Mouse (Mus musculus) embryonic facial prominence, embryonic 14.5 days (tissue): ENCODE data around the gene Olfr553. TPM values are rescaled to one million over a fixed set of nuclear protein-coding genes. Genes with fewer than 3 reads are reported as not detected.

Experiments
- ATAC-seq: fragments of 200-750 bp; cut with Nextera tagmentation; 2 replicates; pipeline ENCODE4 v1.8.0; 2017; ENCODE audit warnings: low read depth, moderate number of reproducible peaks, moderate TSS enrichment
- DNase-seq: peaks from one replicate; pipeline ENCODE4 v3.0.0-alpha.2; 2015; ENCODE audit warnings: low spot score
- H3K27ac ChIP-seq: fragments of 300-500 bp; sonication (generic); replicated peaks from 2 replicates; pipeline ENCODE4 v1.5.1; 2014; ENCODE audit warnings: low read depth, mild to moderate bottlenecking, low read length, moderate library complexity
- H3K27me3 ChIP-seq: fragments of 300-500 bp; sonication (generic); replicated peaks from 2 replicates; pipeline ENCODE4 v1.6.1; 2014; ENCODE audit warnings: low read length; ENCODE audit not compliant: control insufficient read depth, insufficient read depth
- H3K36me3 ChIP-seq: fragments of 300-500 bp; sonication (generic); 2 replicates; pipeline ENCODE4 v1.6.1; 2014; ENCODE audit warnings: low read length, mixed read lengths; ENCODE audit not compliant: control insufficient read depth, insufficient read depth
- H3K4me1 ChIP-seq: fragments of 300-500 bp; sonication (generic); 2 replicates; pipeline ENCODE4 v1.6.1; 2014; ENCODE audit warnings: antibody characterized with exemption, low read length; ENCODE audit not compliant: control insufficient read depth, insufficient read depth
- H3K4me2 ChIP-seq: fragments of 300-500 bp; sonication (generic); 2 replicates; pipeline ENCODE4 v1.6.1; 2014; ENCODE audit warnings: low read depth, mild to moderate bottlenecking, low read length, moderate library complexity, mixed read lengths
- H3K4me3 ChIP-seq: fragments of 300-500 bp; sonication (generic); 2 replicates; pipeline ENCODE4 v1.5.1; 2014; ENCODE audit warnings: low read depth, mild to moderate bottlenecking, low read length
- H3K9ac ChIP-seq: fragments of 300-500 bp; sonication (generic); 2 replicates; pipeline ENCODE4 v1.6.1; 2014; ENCODE audit warnings: low read depth, mild to moderate bottlenecking, low read length, moderate library complexity, mixed read lengths
- H3K9me3 ChIP-seq: fragments of 300-500 bp; sonication (generic); 2 replicates; pipeline ENCODE4 v1.6.1; 2016; ENCODE audit warnings: low read length; ENCODE audit not compliant: control insufficient read depth
- WGBS: fragments of 180-500 bp; shearing (Covaris S2); extraction: QIAGEN DNeasy Blood & Tissue Kit; methylation state at CpG from one replicate; pipeline ENCODE4 v1.1.7; 2014; 5-methylcytosine and 5-hydroxymethylcytosine counted together
- polyA plus RNA-seq: library from polyadenylated mRNA; unstranded; fragments of >200 nt; fragmentation: Nextera tagmentation; extraction: Ambion mirVana; gene quantifications from 2 replicates; pipeline ENCODE4 v1.2.1, GENCODE M21; 2014

Olfr553 gene
- polyA plus RNA-seq, 1 experiment from 2014 or later = not detected

DNA sequence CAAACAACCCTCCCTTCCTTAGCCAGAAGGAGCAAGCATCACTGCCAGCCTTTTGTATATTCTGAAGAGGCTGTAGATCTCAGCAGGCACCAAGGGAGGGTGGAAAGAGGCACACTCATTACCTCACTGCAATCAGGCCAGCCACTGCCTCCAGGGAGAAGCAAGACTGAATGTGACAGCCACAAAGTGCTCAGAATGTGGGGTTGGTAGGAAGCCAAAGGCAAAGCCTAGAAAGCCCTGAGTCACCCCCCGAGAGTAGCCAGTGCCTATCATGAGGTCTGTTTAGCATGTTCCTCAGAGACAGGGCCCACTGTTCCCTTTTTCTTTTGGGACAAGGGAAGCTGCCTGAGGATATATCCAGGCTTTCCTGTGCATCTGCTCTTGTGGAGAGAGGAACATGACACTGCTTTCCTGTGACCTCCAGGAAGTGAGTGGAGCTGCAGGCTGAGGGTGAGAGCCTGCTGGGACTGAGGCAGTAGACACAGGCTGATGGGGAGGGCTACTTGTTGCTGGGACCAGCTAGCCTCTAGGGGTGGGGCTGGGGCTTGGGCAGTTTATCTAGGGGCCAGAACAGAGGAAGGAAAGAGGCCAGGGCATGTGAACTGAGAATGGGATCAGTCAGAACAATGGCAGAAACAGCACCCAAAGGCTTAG lies 20.5 kb downstream of the Olfr553 start, which contains the start of gene Olfr552:
Gene Olfr552 (plus strand): TSS at position 393 of the 654 bp plus-strand sequence.
- 44% methylated on average over 1 of the region's 1 CpGs for WGBS

DNA sequence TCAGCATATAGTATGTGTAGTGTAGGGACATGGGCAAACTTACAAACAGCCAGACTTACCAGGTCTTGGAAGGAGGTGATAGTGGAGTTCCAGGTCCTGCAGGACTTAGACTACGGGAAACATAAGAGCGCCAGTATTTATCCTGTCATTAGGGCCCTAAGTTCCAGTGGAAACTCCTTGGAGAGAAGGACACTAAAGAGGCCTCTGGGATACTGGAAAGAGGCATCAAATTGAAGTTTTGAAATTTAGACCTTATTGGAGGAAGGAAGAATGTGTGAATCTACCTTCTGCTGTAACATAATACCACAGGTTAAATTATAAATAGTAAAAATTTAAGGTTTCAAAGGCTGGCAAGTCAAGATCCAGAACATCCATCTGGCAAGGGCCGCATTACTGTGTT lies 26.2 kb downstream of the Olfr553 start, which contains the start of gene Olfr551:
Gene Olfr551 (minus strand): TSS at position 101 of the 400 bp plus-strand sequence.
- Histone ChIP-seq H3K4me3 (no peak within 1 kb of the TSS), H3K4me2 (no peak within 1 kb of the TSS), H3K27me3 (no peaks in the 10 kb centered on the region), H3K4me1 (no peaks in the 10 kb centered on the region), H3K36me3 (no peaks in the 10 kb centered on the region), H3K27ac (no peak within 1 kb of the TSS), H3K9ac (no peak within 1 kb of the TSS), H3K9me3 (no peaks in the 10 kb centered on the region)
- 92% methylated on average over 3 of the region's 3 CpGs for WGBS
- ATAC-seq (no peak), DNase-seq (no peak)

More for the DNA sequence above, 20.5 kb downstream of the Olfr553 start, which contains the start of gene Olfr552:
- no peak within 1 kb of the TSS for H3K9ac ChIP-seq
- no peaks in the 10 kb centered on the region for H3K36me3 ChIP-seq
- H3K4me2 ChIP-seq = no peak within 1 kb of the TSS
- H3K9me3 ChIP-seq = no peaks in the 10 kb centered on the region
- no peak for DNase-seq
- H3K27me3 ChIP-seq = no peaks in the 10 kb centered on the region
- H3K4me1 ChIP-seq = no peaks in the 10 kb centered on the region
- no peak within 1 kb of the TSS for H3K4me3 ChIP-seq
- H3K27ac ChIP-seq = no peak within 1 kb of the TSS
- ATAC-seq = no peak

DNA sequence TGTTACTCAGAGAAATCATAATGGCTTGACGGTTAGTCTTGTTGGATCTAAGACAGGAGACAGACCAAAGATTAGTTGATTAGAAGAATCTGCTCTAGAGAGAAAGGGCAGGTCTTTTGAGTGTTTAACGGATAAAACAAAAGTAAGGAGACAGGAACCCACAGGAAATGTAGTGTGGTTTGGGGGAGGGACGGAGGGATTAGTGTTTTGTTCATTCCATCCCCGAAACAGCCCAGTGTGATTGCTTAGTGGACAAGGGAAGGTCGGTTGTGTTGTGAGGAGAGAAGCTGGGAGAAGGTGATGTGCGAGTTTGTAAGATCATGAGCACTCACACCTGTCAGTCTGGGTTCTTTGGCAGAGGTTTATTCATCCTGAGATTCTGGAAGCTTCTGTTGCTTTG lies 42.0 kb downstream of the Olfr553 start:
- no peaks in the 10 kb centered on the region for H3K36me3 ChIP-seq
- DNase-seq (no peak), ATAC-seq (no peak)
- H3K9ac ChIP-seq = no peak overlapping the region
- no peak overlapping the region for H3K4me3 ChIP-seq
- 57% methylated on average over 6 of the region's 6 CpGs for WGBS
- H3K9me3 ChIP-seq = no peaks in the 10 kb centered on the region
- H3K4me1 ChIP-seq = no peaks in the 10 kb centered on the region
- no peaks in the 10 kb centered on the region for H3K27me3 ChIP-seq
- H3K4me2 ChIP-seq = no peak overlapping the region
- no peak overlapping the region for H3K27ac ChIP-seq

DNA sequence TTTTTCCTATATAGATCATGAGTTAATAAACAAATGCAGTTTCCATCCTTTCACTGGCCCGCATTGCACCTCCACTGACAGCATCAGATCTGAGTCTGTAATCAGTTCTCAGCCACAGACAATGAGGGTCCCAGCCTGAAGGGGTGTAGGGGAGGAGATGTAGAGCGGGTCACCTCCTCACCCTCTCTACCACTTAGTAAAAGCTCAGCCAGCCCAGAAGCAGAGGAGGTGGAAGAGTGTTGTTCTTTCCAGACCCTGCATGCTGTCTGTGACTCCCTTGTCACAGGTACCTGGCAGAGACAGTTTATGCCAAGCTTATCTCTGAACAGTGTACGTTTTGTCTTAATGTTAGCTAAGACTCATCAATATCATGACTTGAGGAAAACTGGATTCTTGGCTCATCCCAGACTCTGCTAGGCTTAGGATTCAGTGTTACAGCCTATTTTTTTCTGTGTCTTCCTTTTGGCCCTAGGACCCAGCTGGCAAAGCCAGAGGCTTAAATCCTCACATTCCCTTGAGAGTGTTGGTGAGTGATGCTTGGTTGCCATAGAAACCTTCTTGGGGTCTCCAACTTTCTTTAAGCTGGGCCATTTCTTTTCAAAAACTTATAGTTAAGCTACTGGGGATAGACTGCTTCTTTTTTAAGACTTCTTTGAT lies 44.7 kb downstream of the Olfr553 start:
- Histone ChIP-seq H3K4me3 (no peak overlapping the region), H3K9me3 (no peaks in the 10 kb centered on the region), H3K9ac (no peak overlapping the region), H3K36me3 (no peaks in the 10 kb centered on the region), H3K27ac (no peak overlapping the region), H3K27me3 (no peaks in the 10 kb centered on the region), H3K4me1 (no peaks in the 10 kb centered on the region), H3K4me2 (no peak overlapping the region)
- DNase-seq = no peak
- ATAC-seq = no peak
- 77% methylated on average over 3 of the region's 3 CpGs for WGBS

DNA sequence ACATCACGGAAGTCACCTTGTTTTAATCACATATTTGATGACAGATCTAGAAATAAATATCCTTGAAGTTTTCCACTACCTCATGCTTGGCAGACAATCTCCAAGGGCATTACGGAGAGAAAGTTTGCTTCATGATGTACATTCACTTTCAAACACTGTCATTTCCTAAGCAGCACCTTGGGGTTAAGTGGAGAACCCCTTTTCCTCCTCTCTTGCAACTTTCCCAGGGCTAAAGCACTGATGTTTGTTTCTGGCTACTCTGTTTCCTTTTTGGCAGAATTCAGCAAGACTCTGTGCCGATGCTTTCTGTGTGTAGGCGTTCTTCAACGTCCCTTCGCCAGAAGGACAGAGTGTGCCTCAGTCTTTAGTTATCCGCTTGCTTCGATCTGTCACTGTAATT lies 46.9 kb downstream of the Olfr553 start, which contains the start of gene Olfr550:
Gene Olfr550 (plus strand): TSS at position 301 of the 400 bp plus-strand sequence.
- Histone ChIP-seq H3K4me1 (no peaks in the 10 kb centered on the region), H3K4me3 (no peak within 1 kb of the TSS), H3K36me3 (no peaks in the 10 kb centered on the region), H3K9me3 (no peaks in the 10 kb centered on the region), H3K9ac (no peak within 1 kb of the TSS), H3K4me2 (no peak within 1 kb of the TSS), H3K27me3 (no peaks in the 10 kb centered on the region), H3K27ac (no peak within 1 kb of the TSS)
- no peak for DNase-seq
- 87% methylated on average over 8 of the region's 8 CpGs for WGBS
- no peak for ATAC-seq

DNA sequence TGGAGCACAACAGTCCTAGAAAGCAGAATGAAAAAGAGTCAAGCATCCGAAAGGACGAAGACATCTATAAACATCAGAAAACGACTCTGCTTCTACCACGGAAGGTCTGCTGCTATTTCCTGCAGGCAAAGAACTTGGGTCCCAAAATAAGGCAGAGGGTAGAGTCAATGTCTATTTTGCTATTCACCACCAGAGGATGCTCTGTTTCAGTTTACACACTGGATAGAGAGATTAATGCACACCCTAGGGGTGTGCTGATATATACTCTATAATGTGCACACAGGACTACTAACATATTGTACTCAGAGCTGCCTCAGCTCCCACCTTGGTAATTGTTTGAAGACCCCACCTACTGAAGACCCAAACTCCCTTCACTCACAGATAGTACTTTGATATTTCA lies 51.8 kb downstream of the Olfr553 start:
- no peak for DNase-seq
- Histone ChIP-seq H3K36me3 (no peaks in the 10 kb centered on the region), H3K9me3 (no peaks in the 10 kb centered on the region)

DNA sequence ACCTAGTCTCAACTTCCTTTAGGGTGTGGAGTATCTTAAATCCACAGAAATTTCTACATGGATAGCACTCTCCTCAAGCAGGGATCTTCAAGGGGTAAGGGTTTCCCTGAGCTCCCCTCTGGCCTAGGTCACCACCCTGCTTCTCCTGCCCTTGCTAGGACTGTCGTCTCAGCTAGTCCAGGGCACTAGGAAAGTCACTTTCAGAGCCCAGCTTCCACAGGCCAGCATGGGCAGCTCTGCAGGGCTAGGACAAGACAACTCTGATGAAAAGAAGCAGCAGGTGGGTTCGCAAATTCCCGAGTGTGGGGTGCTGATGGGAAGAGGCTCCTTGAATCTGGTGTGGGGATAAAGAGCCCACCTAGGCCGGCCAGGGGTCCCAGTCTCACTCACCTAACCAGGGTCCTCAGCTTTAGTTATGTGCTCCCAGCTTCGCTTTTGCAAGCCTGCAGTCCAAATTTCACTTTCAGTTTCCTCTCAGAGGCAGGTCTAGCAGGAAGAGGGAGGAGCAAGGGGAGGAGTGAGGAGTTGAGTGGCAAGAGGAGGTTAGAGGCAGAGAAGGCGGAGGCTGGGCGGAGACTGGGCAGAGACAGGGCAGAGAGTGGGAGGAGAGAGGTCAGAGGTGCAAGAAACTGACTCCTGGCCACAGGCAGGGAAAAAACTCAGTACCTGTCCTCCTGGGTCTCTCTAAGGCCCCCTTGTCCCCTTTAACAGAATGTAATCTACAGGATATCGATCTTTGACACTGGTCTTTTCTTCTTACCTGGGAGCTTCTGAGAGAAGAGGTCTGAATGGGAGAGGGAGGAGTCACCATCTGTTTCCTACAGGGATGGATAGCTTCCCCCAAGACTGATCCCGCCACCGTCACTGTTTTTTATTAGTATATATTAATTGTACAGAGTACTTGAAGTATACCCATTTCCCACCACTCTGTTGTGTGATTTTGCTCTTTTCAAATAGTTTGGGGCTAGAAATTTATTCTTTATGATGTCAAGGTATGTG lies 52.7 kb downstream of the Olfr553 start, which contains the start of gene Trim21:
Gene Trim21 (minus strand): TSS at position 488 of the 999 bp plus-strand sequence.
- Histone ChIP-seq H3K4me3 (peak within 1 kb of the TSS; percentile 41), H3K9me3 (no peaks in the 10 kb centered on the region), H3K27me3 (no peaks in the 10 kb centered on the region), H3K4me1 (no peaks in the 10 kb centered on the region), H3K4me2 (peak within 1 kb of the TSS; percentile 53), H3K36me3 (no peaks in the 10 kb centered on the region), H3K27ac (no peak within 1 kb of the TSS), H3K9ac (peak within 1 kb of the TSS; percentile 52)
- ATAC-seq (peak; percentile 94), DNase-seq (peak; percentile 83)
- WGBS = 20% methylated on average over 10 of the region's 10 CpGs

More for the DNA sequence above, 51.8 kb downstream of the Olfr553 start:
- Histone ChIP-seq H3K4me2 (no peak overlapping the region), H3K4me3 (no peak overlapping the region), H3K27me3 (no peaks in the 10 kb centered on the region), H3K27ac (no peak overlapping the region), H3K9ac (no peak overlapping the region), H3K4me1 (no peaks in the 10 kb centered on the region)
- WGBS = 81% methylated on average over 4 of the region's 4 CpGs
- no peak for ATAC-seq
